8 mouse cellular contexts compared by ENCODE assay signal in genomic region chr15:96639630-96640029, GRCm38 (mm10). TPM values are rescaled to one million over a fixed set of nuclear protein-coding genes. Genes with fewer than 3 reads are reported as not detected.
DNase-seq lines count a peak whose midpoint lies in the region; ATAC-seq and TF ChIP-seq lines count a peak whose summit lies in the region.

No protein-coding gene starts in this region.

- no peak for TF ChIP-seq CTCF in brain, embryonic 14.5 days (IDR thresholded peaks at IDR 0.05; ENCODE audit: borderline replicate concordance, extremely low read depth, insufficient read depth, insufficient read length)

- H3K4me1 ChIP-seq in heart, embryonic 16.5 days (ENCODE audit: control insufficient read depth, insufficient read depth, low read length): peaks cover 30% of the 10 kb centered on the region
- H3K4me1 ChIP-seq in hindbrain, embryonic 13.5 days (replicated peaks): peaks cover 39% of the 10 kb centered on the region
- H3K4me1 ChIP-seq in midbrain, embryonic 13.5 days (replicated peaks): peaks cover 39% of the 10 kb centered on the region

- H3K9ac ChIP-seq in heart, embryonic 16.5 days (ENCODE audit: low read length): peak overlapping the region; percentile 50; the same call in 1 of the 2 replicates
- H3K9ac ChIP-seq in hindbrain, embryonic 13.5 days: peak overlapping the region; percentile 100
- peak overlapping the region; percentile 99 for H3K9ac ChIP-seq in midbrain, embryonic 13.5 days (replicated peaks)

- intact Hi-C loops in heart, postnatal 25 days (cut with DNase I): no loop called here

- H3K4me3 ChIP-seq in heart, embryonic 16.5 days (ENCODE audit: low read length): peak overlapping the region; percentile 70
- H3K4me3 ChIP-seq in hindbrain, embryonic 13.5 days: peak overlapping the region; percentile 87
- H3K4me3 ChIP-seq in midbrain, embryonic 13.5 days (replicated peaks): peak overlapping the region; percentile 88

- no peak for DNase-seq in heart, postnatal 25 days (ENCODE audit: low spot score)
- peak; percentile 31 for DNase-seq in brain, embryonic 14.5 days (ENCODE audit: low read depth)
- DNase-seq in layer of hippocampus, postnatal 10 days (ENCODE audit: low spot score in 2 of 2): no peak
- no peak for DNase-seq in right cerebral cortex, adult 18-20 months
- DNase-seq in gastrocnemius, adult 8-10 months (ENCODE audit: low spot score in 2 of 2): no peak

- H3K9me3 ChIP-seq in heart, embryonic 16.5 days (replicated peaks; ENCODE audit: control insufficient read depth, low read length): no peaks in the 10 kb centered on the region
- no peaks in the 10 kb centered on the region for H3K9me3 ChIP-seq in hindbrain, embryonic 13.5 days
- peaks cover 16% of the 10 kb centered on the region; the same call in 1 of the 2 replicates for H3K9me3 ChIP-seq in midbrain, embryonic 13.5 days

- ATAC-seq in heart, embryonic 16.5 days (replicated peaks; ENCODE audit: extremely low read depth, insufficient read depth, low FRiP score): no peak
- ATAC-seq in hindbrain, embryonic 13.5 days (ENCODE audit: low FRiP score): no peak
- no peak for ATAC-seq in midbrain, embryonic 13.5 days

- no peak for TF ChIP-seq POLR2A in brain, embryonic 14.5 days (IDR thresholded peaks at IDR 0.05; ENCODE audit: borderline replicate concordance, extremely low read depth, insufficient read depth, insufficient read length, poor library complexity, severe bottlenecking)

- 50% methylated on average over 8 of the region's 8 CpGs for WGBS in heart, embryonic 16.5 days
- WGBS in hindbrain, embryonic 13.5 days: 55% methylated on average over 8 of the region's 8 CpGs
- 52% methylated on average over 8 of the region's 8 CpGs for WGBS in midbrain, embryonic 13.5 days

- peak overlapping the region; percentile 46 for H3K27ac ChIP-seq in heart, embryonic 16.5 days (ENCODE audit: low read length)
- H3K27ac ChIP-seq in hindbrain, embryonic 13.5 days: peak overlapping the region; percentile 100
- H3K27ac ChIP-seq in midbrain, embryonic 13.5 days: peak overlapping the region; percentile 100

- H3K27me3 ChIP-seq in heart, embryonic 16.5 days (ENCODE audit: control insufficient read depth, insufficient read depth, low read length): no peaks in the 10 kb centered on the region
- no peaks in the 10 kb centered on the region for H3K27me3 ChIP-seq in hindbrain, embryonic 13.5 days
- H3K27me3 ChIP-seq in midbrain, embryonic 13.5 days: no peaks in the 10 kb centered on the region

- 0 out of 2 replicates have a peak, but pooled peaks cover 3% of the 10 kb centered on the region for H3K36me3 ChIP-seq in heart, embryonic 16.5 days (ENCODE audit: control insufficient read depth, insufficient read depth)
- peaks cover 31% of the 10 kb centered on the region for H3K36me3 ChIP-seq in hindbrain, embryonic 13.5 days
- peaks cover 39% of the 10 kb centered on the region for H3K36me3 ChIP-seq in midbrain, embryonic 13.5 days

- peak overlapping the region; percentile 87 for H3K4me2 ChIP-seq in heart, embryonic 16.5 days (ENCODE audit: low read depth, low read length)
- peak overlapping the region; percentile 71 for H3K4me2 ChIP-seq in hindbrain, embryonic 13.5 days
- peak overlapping the region; percentile 86 for H3K4me2 ChIP-seq in midbrain, embryonic 13.5 days (replicated peaks)

RNA-seq across cellular contexts. Expression of gene Slc38a1, which starts 3.1 kb away (rescaled TPM):
- polyA plus RNA-seq in heart, embryonic 16.5 days (2015; fragmentation: Nextera tagmentation; extraction: Ambion mirVana): 70.7 and 71.2 TPM in 2 replicates
- total RNA-seq in heart, postnatal 25 days (2021): 10 to 100 TPM; 17.0 to 21.2 TPM
- polyA plus RNA-seq in brain, embryonic 14.5 days (2012; rRNA removed): 122 and 133 TPM in 2 replicates
- 154 and 158 TPM in 2 replicates for polyA plus RNA-seq in hindbrain, embryonic 13.5 days (2015; fragmentation: Nextera tagmentation; extraction: Ambion mirVana)
- 156 and 159 TPM in 2 replicates for polyA plus RNA-seq in midbrain, embryonic 13.5 days (2015; fragmentation: Nextera tagmentation; extraction: Ambion mirVana)
- 10 to 100 TPM; 76.7 to 78.8 TPM for total RNA-seq in layer of hippocampus, postnatal 10 days (2021)
- total RNA-seq in gastrocnemius, adult 8-10 months (2022): 1 to 10 TPM in 2 of 4 experiments, under 1 TPM in 2; 0.45 to 2.5 (median 1.0) TPM

RNA-seq across cellular contexts. Expression of gene Slc38a2, which starts 59.9 kb away (rescaled TPM):
- 178 and 190 TPM in 2 replicates for polyA plus RNA-seq in heart, embryonic 16.5 days (2015; fragmentation: Nextera tagmentation; extraction: Ambion mirVana)
- 100 to 1,000 TPM; 230 to 253 TPM for total RNA-seq in heart, postnatal 25 days (2021)
- 107 and 136 TPM in 2 replicates for polyA plus RNA-seq in brain, embryonic 14.5 days (2012; rRNA removed)
- 133 TPM in 2 replicates for polyA plus RNA-seq in hindbrain, embryonic 13.5 days (2015; fragmentation: Nextera tagmentation; extraction: Ambion mirVana)
- 149 and 152 TPM in 2 replicates for polyA plus RNA-seq in midbrain, embryonic 13.5 days (2015; fragmentation: Nextera tagmentation; extraction: Ambion mirVana)
- total RNA-seq in layer of hippocampus, postnatal 10 days (2021): 10 to 100 TPM; 64.7 to 73.8 TPM
- 100 to 1,000 TPM in 1 of 4 experiments, 10 to 100 TPM in 3; 60.8 to 209 (median 73.5) TPM for total RNA-seq in gastrocnemius, adult 8-10 months (2022)

Comparison
In these comparisons a context has a peak if more than half of its experiments do, and no peak if none do; other contexts are left out.
1. H3K27ac ChIP-seq: peak in every context shown above with its lines; median percentile 100 in hindbrain, embryonic 13.5 days; 100 in midbrain, embryonic 13.5 days; 46 in heart, embryonic 16.5 days.
2. H3K9ac ChIP-seq: peak in every context shown above with its lines; median percentile 100 in hindbrain, embryonic 13.5 days; 99 in midbrain, embryonic 13.5 days; 50 in heart, embryonic 16.5 days.